Mouse (Mus musculus) ES-E14 (cell line): Measurements from ENCODE around the gene Zc3h13. TPM values are rescaled to one million over a fixed set of nuclear protein-coding genes. Genes with fewer than 3 reads are reported as not detected.
A peak's percentile ranks its signal among the peaks of the same experiment; 100 is the strongest.

ENCODE experiments used
- DNase-seq: peaks from one replicate; pipeline ENCODE4 v3.0.0-alpha.2; 2013; ENCODE audit warnings: low read depth, low spot score
- H3K27ac ChIP-seq: 2 replicates; pipeline ENCODE4 v1.5.1; 2012; ENCODE audit warnings: low read depth, mild to moderate bottlenecking, low read length, moderate library complexity, mixed read lengths; ENCODE audit not compliant: poor library complexity, insufficient read depth, severe bottlenecking
- H3K36me3 ChIP-seq: 2 replicates; pipeline ENCODE4 v1.6.1; 2012; ENCODE audit warnings: mild to moderate bottlenecking, low read length, moderate library complexity, mixed read lengths; ENCODE audit not compliant: control insufficient read depth, poor library complexity, insufficient read depth, severe bottlenecking
- H3K4me1 ChIP-seq, 2 experiments: fragments of 150-350 bp in 1 of 2; sonication (generic) in 1 of 2; 2 replicates each; pipeline ENCODE4 v1.6.1; 2012; ENCODE audit warnings: low read length in 2 of 2, mild to moderate bottlenecking in 1 of 2, mixed read lengths in 1 of 2; ENCODE audit not compliant: control insufficient read depth in 2 of 2, insufficient read depth in 2 of 2, poor library complexity in 1 of 2
- H3K4me3 ChIP-seq, 2 experiments: fragments of 150-350 bp in 1 of 2; sonication (generic) in 1 of 2; 2 replicates each; pipeline ENCODE4 v1.5.1; 2012; ENCODE audit warnings: low read length in 2 of 2, low read depth in 1 of 2, mild to moderate bottlenecking in 1 of 2, mixed read lengths in 1 of 2; ENCODE audit not compliant: insufficient read depth in 1 of 2, poor library complexity in 1 of 2, severe bottlenecking in 1 of 2
- H3K9ac ChIP-seq: 2 replicates; pipeline ENCODE4 v1.6.1; 2012; ENCODE audit warnings: low read depth, mild to moderate bottlenecking, low read length, mixed read lengths; ENCODE audit not compliant: poor library complexity, insufficient read depth, severe bottlenecking
- H3K9me3 ChIP-seq: fragments of 150-350 bp; sonication (generic); 2 replicates; pipeline ENCODE4 v1.6.1; 2012; ENCODE audit warnings: low read depth, mild to moderate bottlenecking, low read length; ENCODE audit not compliant: control insufficient read depth, insufficient read depth
- CHD2 ChIP-seq: IDR thresholded peaks from 2 replicates; pipeline ENCODE4 v1.6.1; 2014; ENCODE audit warnings: mild to moderate bottlenecking, low read depth, low read length, inconsistent platforms
- HCFC1 ChIP-seq: IDR thresholded peaks from 2 replicates; pipeline ENCODE4 v1.6.1; 2012; ENCODE audit warnings: low read length, inconsistent platforms, borderline replicate concordance; ENCODE audit not compliant: insufficient read depth
- MAFK ChIP-seq: IDR thresholded peaks from 2 replicates; pipeline ENCODE4 v1.6.1; 2014; ENCODE audit warnings: mild to moderate bottlenecking, low read depth, low read length, inconsistent platforms; ENCODE audit not compliant: insufficient read depth
- ZC3H11A ChIP-seq: IDR thresholded peaks from 2 replicates; pipeline ENCODE4 v1.6.1; 2012; ENCODE audit warnings: low read depth, mild to moderate bottlenecking, inconsistent platforms, low read length, borderline replicate concordance
- ZNF384 ChIP-seq: IDR thresholded peaks from 2 replicates; pipeline ENCODE4 v1.6.1; 2012; ENCODE audit warnings: low read depth, low read length, inconsistent platforms
- in situ Hi-C, 2 experiments: fragments of 600-800 bp; cut with MboI; formaldehyde crosslinking; loops; one replicate each; pipeline ENCODE4 v1.15.1; 2025; ENCODE audit warnings: low sequenced_read_pairs in 2 of 2, inconsistent platforms in 1 of 2; ENCODE audit not compliant: unreplicated experiment in 2 of 2
- total RNA-seq: library from RNA; depleted of rRNA; stranded (reverse); fragments of 300-350 nt; gene quantifications from 2 replicates; pipeline ENCODE4 v1.2.3, GENCODE M21; 2012; rRNA removed

The Zc3h13 gene
- total RNA-seq, result 19.4 and 28.0 TPM in 2 replicates

GRCm38 (mm10) chr14:75284193-75284915 lies at the start of gene Zc3h13:
Gene Zc3h13, plus strand, starts transcription at chr14:75284373.
- peak; percentile 88 for DNase-seq
- in situ Hi-C loops, result no loop called here
- no peaks in the 10 kb centered on the region for H3K36me3 ChIP-seq
- peak within 1 kb of the TSS; percentile 91 for H3K9ac ChIP-seq
- H3K4me3 ChIP-seq, result peak within 1 kb of the TSS; percentile 82 to 88
- H3K27ac ChIP-seq, result peak within 1 kb of the TSS; percentile 29; the same call in 1 of the 2 replicates
- TF ChIP-seq CHD2 (no peak), HCFC1 (peak; percentile 77), MAFK (no peak), ZC3H11A (no peak), ZNF384 (no peak)
- peaks cover 0 to 3% of the 10 kb centered on the region in 2 experiments; a peak in 1 of 4 replicates for H3K4me1 ChIP-seq
- H3K9me3 ChIP-seq, result no peaks in the 10 kb centered on the region

GRCm38 (mm10) chr14:75235552-75235951 lies 48.6 kb upstream of the Zc3h13 start:
- in situ Hi-C loops, result no loop called here
- Histone ChIP-seq H3K4me1 (no peaks in the 10 kb centered on the region), H3K36me3 (no peaks in the 10 kb centered on the region), H3K27ac (no peak overlapping the region), H3K4me3 (no peak overlapping the region), H3K9me3 (no peaks in the 10 kb centered on the region), H3K9ac (no peak overlapping the region)
- no peak for DNase-seq
- TF ChIP-seq ZC3H11A, result no peak
- no peak for TF ChIP-seq ZNF384
- no peak for TF ChIP-seq HCFC1
- no peak for TF ChIP-seq MAFK
- no peak for TF ChIP-seq CHD2

- H3K36me3 ChIP-seq, result no peaks in the 10 kb centered on the region
- H3K4me1 ChIP-seq, result no peaks in the 10 kb centered on the region
- H3K27ac ChIP-seq, result no peak overlapping the region
- H3K9ac ChIP-seq, result no peak overlapping the region
- in situ Hi-C loops, result no loop called here
- no peak overlapping the region for H3K4me3 ChIP-seq
- no peak for DNase-seq
- no peaks in the 10 kb centered on the region for H3K9me3 ChIP-seq
- TF ChIP-seq MAFK (no peak), CHD2 (no peak), ZNF384 (no peak), HCFC1 (no peak), ZC3H11A (no peak)
Observed at GRCm38 (mm10) chr14:75235955-75236635, 48.1 kb upstream of the Zc3h13 start.

GRCm38 (mm10) chr14:75236636-75237003 lies 47.6 kb upstream of the Zc3h13 start:
- Histone ChIP-seq H3K36me3 (no peaks in the 10 kb centered on the region), H3K4me3 (no peak overlapping the region), H3K9ac (no peak overlapping the region), H3K4me1 (no peaks in the 10 kb centered on the region), H3K9me3 (no peaks in the 10 kb centered on the region), H3K27ac (no peak overlapping the region)
- TF ChIP-seq CHD2, result no peak
- no peak for TF ChIP-seq ZC3H11A
- no peak for TF ChIP-seq HCFC1
- no peak for TF ChIP-seq ZNF384
- no peak for DNase-seq
- in situ Hi-C loops, result no loop called here

GRCm38 (mm10) chr14:75237096-75237495 lies 47.1 kb upstream of the Zc3h13 start:
- in situ Hi-C loops, result no loop called here
- Histone ChIP-seq H3K36me3 (no peaks in the 10 kb centered on the region), H3K4me1 (no peaks in the 10 kb centered on the region), H3K9me3 (no peaks in the 10 kb centered on the region), H3K4me3 (no peak overlapping the region), H3K27ac (no peak overlapping the region), H3K9ac (no peak overlapping the region)
- DNase-seq, result no peak
- TF ChIP-seq CHD2, result no peak
- no peak for TF ChIP-seq MAFK
- TF ChIP-seq ZNF384, result no peak
- no peak for TF ChIP-seq ZC3H11A
- TF ChIP-seq HCFC1, result no peak
